ENCODE assay signal across 21 mouse cellular contexts in the genomic region with DNA sequence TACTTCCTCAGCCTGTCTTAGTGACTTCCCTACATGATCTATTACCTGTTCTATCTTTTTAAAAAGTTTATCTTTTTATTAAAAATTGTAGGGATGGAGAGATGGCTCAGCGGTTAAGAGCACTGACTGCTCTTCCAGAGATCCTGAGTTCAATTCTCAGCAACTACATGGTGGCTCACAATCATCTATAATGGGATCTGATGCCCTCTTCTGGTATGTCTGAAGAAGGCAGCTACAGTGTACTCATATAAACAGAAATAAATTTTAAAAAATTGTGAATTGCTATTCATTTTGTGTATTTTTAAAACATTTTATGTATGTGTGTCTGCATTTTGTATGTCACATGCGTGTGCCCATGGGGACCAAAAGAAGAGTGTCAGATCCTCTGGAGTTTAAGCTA. TPM values are rescaled to one million over a fixed set of nuclear protein-coding genes. Genes with fewer than 3 reads are reported as not detected.
DNase-seq lines count a peak whose midpoint lies in the region; ATAC-seq and TF ChIP-seq lines count a peak whose summit lies in the region.
"Had no signal": no experiment of that assay in that cellular context is flagged by ENCODE, and none has a peak within 500 bp of the region (broad histone marks: within the 10 kb centered on the region; RNA-seq: fewer than 3 reads in every experiment).

No protein-coding gene starts in this region.

- H3K9me3 ChIP-seq in heart, postnatal 0 days (replicated peaks; ENCODE audit: control insufficient read depth, low read length): no peaks in the 10 kb centered on the region
- no peaks in the 10 kb centered on the region for H3K9me3 ChIP-seq in midbrain, postnatal 0 days (ENCODE audit: low read length)
- H3K9me3 ChIP-seq in midbrain, embryonic 14.5 days (ENCODE audit: control insufficient read depth, low read length): no peaks in the 10 kb centered on the region
- H3K9me3 ChIP-seq: embryonic facial prominence, embryonic 12.5 days; heart, embryonic 12.5 days had no signal

- TF ChIP-seq EP300 in heart, postnatal 0 days (IDR thresholded peaks at IDR 0.05; ENCODE audit: low read depth): no peak

- no peaks in the 10 kb centered on the region for H3K36me3 ChIP-seq in heart, postnatal 0 days (replicated peaks; ENCODE audit: control insufficient read depth, insufficient read depth, low read length)
- H3K36me3 ChIP-seq in midbrain, postnatal 0 days (ENCODE audit: insufficient read depth, low read length): 0 out of 2 replicates have a peak, but pooled peaks cover 5% of the 10 kb centered on the region
- peaks cover 10% of the 10 kb centered on the region; the same call in 1 of the 2 replicates for H3K36me3 ChIP-seq in midbrain, embryonic 14.5 days (ENCODE audit: control insufficient read depth, insufficient read depth, low read length)

- ATAC-seq in heart, postnatal 0 days (ENCODE audit: insufficient read depth, low read depth): no peak
- no peak for ATAC-seq in midbrain, postnatal 0 days (ENCODE audit: low FRiP score)
- no peak for ATAC-seq in midbrain, embryonic 14.5 days (ENCODE audit: low FRiP score, low TSS enrichment)

- H3K27me3 ChIP-seq in heart, postnatal 0 days (ENCODE audit: control insufficient read depth, insufficient read depth, low read length): no peaks in the 10 kb centered on the region
- no peaks in the 10 kb centered on the region for H3K27me3 ChIP-seq in midbrain, postnatal 0 days (ENCODE audit: insufficient read depth, low read length)
- H3K27me3 ChIP-seq in midbrain, embryonic 14.5 days (ENCODE audit: control insufficient read depth, insufficient read depth, low read length): no peaks in the 10 kb centered on the region
- H3K27me3 ChIP-seq: embryonic facial prominence, embryonic 12.5 days; heart, embryonic 12.5 days had no signal

- no peak overlapping the region for H3K4me3 ChIP-seq in heart, postnatal 0 days (ENCODE audit: low read depth, low read length)
- H3K4me3 ChIP-seq in layer of hippocampus, adult 2 months: no peak overlapping the region
- H3K4me3 ChIP-seq in midbrain, postnatal 0 days (ENCODE audit: low read depth, low read length): no peak overlapping the region
- no peak overlapping the region for H3K4me3 ChIP-seq in midbrain, embryonic 14.5 days (replicated peaks; ENCODE audit: low read depth, low read length)
- H3K4me3 ChIP-seq: embryonic facial prominence, embryonic 12.5 days; heart, embryonic 12.5 days had no signal

- no peaks in the 10 kb centered on the region for H3K4me1 ChIP-seq in heart, postnatal 0 days (ENCODE audit: control insufficient read depth, insufficient read depth)
- no peaks in the 10 kb centered on the region for H3K4me1 ChIP-seq in midbrain, postnatal 0 days (ENCODE audit: insufficient read depth, low read length)
- H3K4me1 ChIP-seq in midbrain, embryonic 14.5 days (ENCODE audit: control insufficient read depth, insufficient read depth, low read length): 0 out of 2 replicates have a peak, but pooled peaks cover 5% of the 10 kb centered on the region
- H3K4me1 ChIP-seq: embryonic facial prominence, embryonic 12.5 days; heart, embryonic 12.5 days had no signal

- DNase-seq in heart, postnatal 0 days (ENCODE audit: low spot score): no peak
- no peak for DNase-seq in heart, adult 8-10 months (ENCODE audit: low spot score)
- DNase-seq in layer of hippocampus, adult 2 months (ENCODE audit: low spot score in 2 of 2): no peak
- no peak for DNase-seq in layer of hippocampus, postnatal 36 days
- no peak for DNase-seq in midbrain, postnatal 0 days (ENCODE audit: low spot score)
- no peak for DNase-seq in midbrain, embryonic 14.5 days
- no peak for DNase-seq in natural killer cell, adult 2 months (ENCODE audit: low spot score in 2 of 2)
- DNase-seq: adrenal gland, postnatal 10 days; cerebellum, postnatal 25 days; heart, postnatal 14 days; kidney, adult 8-10 months; retina, postnatal 1 day; right cerebral cortex, postnatal 25 days; spleen, adult 18-20 months had no signal

- no peak overlapping the region for H3K27ac ChIP-seq in heart, postnatal 0 days (ENCODE audit: low read depth)
- H3K27ac ChIP-seq in layer of hippocampus, adult 2 months: no peak overlapping the region
- H3K27ac ChIP-seq in midbrain, postnatal 0 days (ENCODE audit: low read depth, low read length): no peak overlapping the region
- H3K27ac ChIP-seq in midbrain, embryonic 14.5 days (replicated peaks; ENCODE audit: low read depth, low read length): no peak overlapping the region
- H3K27ac ChIP-seq: embryonic facial prominence, embryonic 12.5 days had no signal

- no peak overlapping the region for H3K4me2 ChIP-seq in heart, postnatal 0 days (ENCODE audit: low read depth, low read length)
- H3K4me2 ChIP-seq in midbrain, postnatal 0 days (ENCODE audit: low read depth, low read length, poor library complexity, severe bottlenecking): no peak overlapping the region
- no peak overlapping the region for H3K4me2 ChIP-seq in midbrain, embryonic 14.5 days (ENCODE audit: low read length)
- H3K4me2 ChIP-seq: embryonic facial prominence, embryonic 12.5 days; heart, embryonic 12.5 days; liver, embryonic 11.5 days; midbrain, embryonic 11.5 days had no signal

- H3K9ac ChIP-seq in heart, postnatal 0 days (replicated peaks; ENCODE audit: low read depth, low read length): no peak overlapping the region
- no peak overlapping the region for H3K9ac ChIP-seq in midbrain, postnatal 0 days (replicated peaks; ENCODE audit: low read length, poor library complexity, severe bottlenecking)
- no peak overlapping the region for H3K9ac ChIP-seq in midbrain, embryonic 14.5 days (replicated peaks; ENCODE audit: low read length)
- H3K9ac ChIP-seq: embryonic facial prominence, embryonic 12.5 days; heart, embryonic 12.5 days had no signal

- TF ChIP-seq CTCF in heart, postnatal 0 days (IDR thresholded peaks at IDR 0.05; ENCODE audit: low read depth): 0 out of 2 replicates have a peak, but pooled peaks have one; percentile 14
- TF ChIP-seq CTCF in layer of hippocampus, adult 2 months (conservative IDR thresholded peaks at IDR 0.05): peak; percentile 72
- peak; percentile 35 for TF ChIP-seq CTCF in midbrain, postnatal 0 days (IDR thresholded peaks at IDR 0.05)

- 79% methylated on average over 2 of the region's 2 CpGs for WGBS in heart, postnatal 0 days
- 81% methylated on average over 2 of the region's 2 CpGs for WGBS in midbrain, postnatal 0 days
- WGBS in midbrain, embryonic 14.5 days: 85% methylated on average over 2 of the region's 2 CpGs

RNA-seq across cellular contexts. Expression of a gene that starts 4.5 kb away (rescaled TPM):
- total RNA-seq in heart, postnatal 0 days (2014; rRNA removed; ENCODE audit: low replicate concordance): 20.9 and 25.1 TPM in 2 replicates
- polyA plus RNA-seq in heart, postnatal 0 days (2015; fragmentation: Nextera tagmentation; extraction: Ambion mirVana): 17.1 and 18.8 TPM in 2 replicates
- total RNA-seq in heart, adult 8-10 months (2022): 10 to 100 TPM in 3 of 4 experiments, 1 to 10 TPM in 1; 9.8 to 12.3 (median 11.2) TPM
- 10 to 100 TPM; 24.2 to 27.0 TPM for total RNA-seq in layer of hippocampus, adult 2 months (2021)
- total RNA-seq in layer of hippocampus, postnatal 36 days (2021): 10 to 100 TPM; 25.1 to 26.6 TPM
- total RNA-seq in midbrain, postnatal 0 days (2014; rRNA removed): 39.6 and 39.9 TPM in 2 replicates
- polyA plus RNA-seq in midbrain, postnatal 0 days (2015; fragmentation: Nextera tagmentation; extraction: Ambion mirVana): 35.4 and 39.9 TPM in 2 replicates
- polyA plus RNA-seq in midbrain, embryonic 14.5 days (2014; fragmentation: Nextera tagmentation; extraction: Ambion mirVana): 43.7 and 55.4 TPM in 2 replicates

RNA-seq across cellular contexts. Expression of a gene that starts 23.3 kb away (rescaled TPM):
- total RNA-seq in heart, postnatal 0 days (2014; rRNA removed; ENCODE audit: low replicate concordance): 10.5 and 20.4 TPM in 2 replicates
- polyA plus RNA-seq in heart, postnatal 0 days (2015; fragmentation: Nextera tagmentation; extraction: Ambion mirVana): 5.0 and 5.8 TPM in 2 replicates
- total RNA-seq in heart, adult 8-10 months (2022): under 1 TPM in 3 of 4 experiments, not detected in 1; 0.31 to 0.98 (median 0.43) TPM
- total RNA-seq in layer of hippocampus, adult 2 months (2021): 1 to 10 TPM; 5.0 to 7.6 TPM
- 1 to 10 TPM; 7.7 to 9.6 TPM for total RNA-seq in layer of hippocampus, postnatal 36 days (2021)
- 14.4 and 22.4 TPM in 2 replicates for total RNA-seq in midbrain, postnatal 0 days (2014; rRNA removed)
- polyA plus RNA-seq in midbrain, postnatal 0 days (2015; fragmentation: Nextera tagmentation; extraction: Ambion mirVana): 17.1 and 17.5 TPM in 2 replicates
- 28.7 and 44.3 TPM in 2 replicates for polyA plus RNA-seq in midbrain, embryonic 14.5 days (2014; fragmentation: Nextera tagmentation; extraction: Ambion mirVana)
- total RNA-seq: gastrocnemius, adult 18-20 months; monocyte, adult 5-6 weeks had no signal
- polyA plus RNA-seq: C2C12 had no signal

RNA-seq across cellular contexts. Expression of a gene that starts 41.4 kb away (rescaled TPM):
- 1.6 and 5.6 TPM in 2 replicates for total RNA-seq in heart, postnatal 0 days (2014; rRNA removed; ENCODE audit: low replicate concordance)
- polyA plus RNA-seq in heart, postnatal 0 days (2015; fragmentation: Nextera tagmentation; extraction: Ambion mirVana): 2.5 and 2.9 TPM in 2 replicates
- total RNA-seq in heart, adult 8-10 months (2022): 1 to 10 TPM; 2.1 to 3.9 (median 2.9) TPM
- 100 to 1,000 TPM; 102 to 113 TPM for total RNA-seq in layer of hippocampus, adult 2 months (2021)
- 100 to 1,000 TPM in 1 of 2 experiments, 10 to 100 TPM in 1; 99.1 to 103 TPM for total RNA-seq in layer of hippocampus, postnatal 36 days (2021)
- 59.9 and 68.0 TPM in 2 replicates for total RNA-seq in midbrain, postnatal 0 days (2014; rRNA removed)
- polyA plus RNA-seq in midbrain, postnatal 0 days (2015; fragmentation: Nextera tagmentation; extraction: Ambion mirVana): 42.3 and 44.4 TPM in 2 replicates
- 45.5 and 50.4 TPM in 2 replicates for polyA plus RNA-seq in midbrain, embryonic 14.5 days (2014; fragmentation: Nextera tagmentation; extraction: Ambion mirVana)

RNA-seq across cellular contexts. Expression of a gene that starts 54.4 kb away (rescaled TPM):
- 23.0 and 26.2 TPM in 2 replicates for total RNA-seq in heart, postnatal 0 days (2014; rRNA removed; ENCODE audit: low replicate concordance)
- polyA plus RNA-seq in heart, postnatal 0 days (2015; fragmentation: Nextera tagmentation; extraction: Ambion mirVana): 20.6 and 26.3 TPM in 2 replicates
- 10 to 100 TPM; 14.5 to 21.8 (median 17.8) TPM for total RNA-seq in heart, adult 8-10 months (2022)
- 10 to 100 TPM; 28.5 to 32.5 TPM for total RNA-seq in layer of hippocampus, adult 2 months (2021)
- total RNA-seq in layer of hippocampus, postnatal 36 days (2021): 10 to 100 TPM; 30.1 to 31.3 TPM
- total RNA-seq in midbrain, postnatal 0 days (2014; rRNA removed): 24.7 and 26.6 TPM in 2 replicates
- 22.9 and 26.9 TPM in 2 replicates for polyA plus RNA-seq in midbrain, postnatal 0 days (2015; fragmentation: Nextera tagmentation; extraction: Ambion mirVana)
- 24.7 and 29.6 TPM in 2 replicates for polyA plus RNA-seq in midbrain, embryonic 14.5 days (2014; fragmentation: Nextera tagmentation; extraction: Ambion mirVana)

Comparison
In these comparisons a context has a peak if more than half of its experiments do, and no peak if none do; other contexts are left out.
1. CTCF ChIP-seq: peak in every context shown above with its lines; median percentile 72 in layer of hippocampus, adult 2 months; 35 in midbrain, postnatal 0 days; 14 in heart, postnatal 0 days.